Mouse (Mus musculus): ENCODE data around the gene Olfr1162. TPM values are rescaled to one million over a fixed set of nuclear protein-coding genes. Genes with fewer than 3 reads are reported as not detected.
"Not testable (repeated sequence)": the region's sequence is repeated elsewhere in the genome, so short reads cannot be mapped to it uniquely, and the experiment has no call there.

The Olfr1162 gene
- not detected in 2 replicates for polyA plus RNA-seq (2014; fragmentation: Nextera tagmentation; extraction: Ambion mirVana)

GRCm38 (mm10) chr2:88051029-88051428 is at the start of gene Olfr1162:
TSS of gene Olfr1162 (minus strand) at chr2:88051129.
- Histone ChIP-seq H3K4me3 (ENCODE audit: control insufficient read depth in 1 of 2, insufficient read depth in 1 of 2, low read depth in 1 of 2, low read length in 2 of 2) (no peak within 1 kb of the TSS), H3K36me3 (ENCODE audit: control insufficient read depth, insufficient read depth, low read length) (no peaks in the 10 kb centered on the region), H3K4me1 (ENCODE audit: control insufficient read depth in 2 of 2, insufficient read depth in 2 of 2, low read length in 2 of 2) (no peaks in the 10 kb centered on the region), H3K4me2 (ENCODE audit: low read length) (no peak within 1 kb of the TSS), H3K9me3 (ENCODE audit: control insufficient read depth, low read length) (no peaks in the 10 kb centered on the region), H3K9ac (ENCODE audit: low read length) (no peak within 1 kb of the TSS), H3K27me3 (ENCODE audit: control insufficient read depth, insufficient read depth, low read length) (no peaks in the 10 kb centered on the region), H3K27ac (replicated peaks in 1 of 2; ENCODE audit: control insufficient read depth in 1 of 2, insufficient read depth in 1 of 2, low read depth in 2 of 2, low read length in 2 of 2) (no peak within 1 kb of the TSS)
- ATAC-seq (ENCODE audit: insufficient number of reproducible peaks, insufficient read depth, low FRiP score, low read depth) = no peak
- 73% methylated on average over 1 of the region's 1 CpGs for WGBS

- H3K27ac ChIP-seq (replicated peaks in 1 of 2; ENCODE audit: control insufficient read depth in 1 of 2, insufficient read depth in 1 of 2, low read depth in 2 of 2, low read length in 2 of 2) = no peak within 1 kb of the TSS
- no peak within 1 kb of the TSS for H3K9ac ChIP-seq (ENCODE audit: low read length)
- H3K27me3 ChIP-seq (ENCODE audit: control insufficient read depth, insufficient read depth, low read length) = no peaks in the 10 kb centered on the region
- no peaks in the 10 kb centered on the region for H3K4me1 ChIP-seq (ENCODE audit: control insufficient read depth in 2 of 2, insufficient read depth in 2 of 2, low read length in 2 of 2)
- H3K36me3 ChIP-seq (ENCODE audit: control insufficient read depth, insufficient read depth, low read length) = no peaks in the 10 kb centered on the region
- H3K9me3 ChIP-seq (ENCODE audit: control insufficient read depth, low read length) = no peaks in the 10 kb centered on the region
- no peak within 1 kb of the TSS for H3K4me2 ChIP-seq (ENCODE audit: low read length)
- no peak for ATAC-seq (ENCODE audit: insufficient number of reproducible peaks, insufficient read depth, low FRiP score, low read depth)
- 65% methylated on average over 4 of the region's 4 CpGs for WGBS
- no peak within 1 kb of the TSS for H3K4me3 ChIP-seq (ENCODE audit: control insufficient read depth in 1 of 2, insufficient read depth in 1 of 2, low read depth in 1 of 2, low read length in 2 of 2)
Observed at GRCm38 (mm10) chr2:88093866-88094265, 42.9 kb upstream of the Olfr1162 start, which contains the start of gene Olfr1164. TSS of gene Olfr1164 (minus strand) at chr2:88093966.

GRCm38 (mm10) chr2:88071730-88072129 is 20.8 kb upstream of the Olfr1162 start, which contains the start of gene Olfr1163:
TSS of gene Olfr1163 (minus strand) at chr2:88071830.
- H3K27me3 ChIP-seq (ENCODE audit: control insufficient read depth, insufficient read depth, low read length) = no peaks in the 10 kb centered on the region
- H3K4me3 ChIP-seq (ENCODE audit: control insufficient read depth in 1 of 2, insufficient read depth in 1 of 2, low read depth in 1 of 2, low read length in 2 of 2) = no peak within 1 kb of the TSS
- H3K36me3 ChIP-seq (ENCODE audit: control insufficient read depth, insufficient read depth, low read length) = no peaks in the 10 kb centered on the region
- H3K4me1 ChIP-seq (ENCODE audit: control insufficient read depth in 2 of 2, insufficient read depth in 2 of 2, low read length in 2 of 2) = no peaks in the 10 kb centered on the region
- no peak for ATAC-seq (ENCODE audit: insufficient number of reproducible peaks, insufficient read depth, low FRiP score, low read depth)
- H3K4me2 ChIP-seq (ENCODE audit: low read length) = no peak within 1 kb of the TSS
- H3K27ac ChIP-seq (replicated peaks in 1 of 2; ENCODE audit: control insufficient read depth in 1 of 2, insufficient read depth in 1 of 2, low read depth in 2 of 2, low read length in 2 of 2) = no peak within 1 kb of the TSS
- no peaks in the 10 kb centered on the region for H3K9me3 ChIP-seq (ENCODE audit: control insufficient read depth, low read length)
- H3K9ac ChIP-seq (ENCODE audit: low read length) = no peak within 1 kb of the TSS

GRCm38 (mm10) chr2:88063587-88063986 is 12.7 kb upstream of the Olfr1162 start:
- Histone ChIP-seq H3K4me3 (ENCODE audit: control insufficient read depth in 1 of 2, insufficient read depth in 1 of 2, low read depth in 1 of 2, low read length in 2 of 2) (no peak overlapping the region), H3K4me2 (ENCODE audit: low read length) (no peak overlapping the region), H3K4me1 (ENCODE audit: control insufficient read depth in 2 of 2, insufficient read depth in 2 of 2, low read length in 2 of 2) (no peaks in the 10 kb centered on the region), H3K27ac (replicated peaks in 1 of 2; ENCODE audit: control insufficient read depth in 1 of 2, insufficient read depth in 1 of 2, low read depth in 2 of 2, low read length in 2 of 2) (no peak overlapping the region), H3K36me3 (ENCODE audit: control insufficient read depth, insufficient read depth, low read length) (no peaks in the 10 kb centered on the region), H3K9ac (ENCODE audit: low read length) (no peak overlapping the region), H3K9me3 (ENCODE audit: control insufficient read depth, low read length) (0 out of 2 replicates have a peak, but pooled peaks cover 2% of the 10 kb centered on the region), H3K27me3 (ENCODE audit: control insufficient read depth, insufficient read depth, low read length) (no peaks in the 10 kb centered on the region)
- WGBS = 77% methylated on average over 2 of the region's 2 CpGs
- no peak for ATAC-seq (ENCODE audit: insufficient number of reproducible peaks, insufficient read depth, low FRiP score, low read depth)

GRCm38 (mm10) chr2:88037599-88037998 is 13.3 kb downstream of the Olfr1162 start, which contains the start of gene Olfr73:
TSS of gene Olfr73 (minus strand) at chr2:88037699.
- no peak within 1 kb of the TSS for H3K9ac ChIP-seq (ENCODE audit: low read length)
- H3K4me3 ChIP-seq (ENCODE audit: control insufficient read depth in 1 of 2, insufficient read depth in 1 of 2, low read depth in 1 of 2, low read length in 2 of 2) = no peak within 1 kb of the TSS
- H3K4me2 ChIP-seq (ENCODE audit: low read length) = no peak within 1 kb of the TSS
- H3K27ac ChIP-seq (replicated peaks in 1 of 2; ENCODE audit: control insufficient read depth in 1 of 2, insufficient read depth in 1 of 2, low read depth in 2 of 2, low read length in 2 of 2) = no peak within 1 kb of the TSS
- no peaks in the 10 kb centered on the region for H3K9me3 ChIP-seq (ENCODE audit: control insufficient read depth, low read length)
- H3K27me3 ChIP-seq (ENCODE audit: control insufficient read depth, insufficient read depth, low read length) = no peaks in the 10 kb centered on the region
- H3K4me1 ChIP-seq (ENCODE audit: control insufficient read depth in 2 of 2, insufficient read depth in 2 of 2, low read length in 2 of 2) = no peaks in the 10 kb centered on the region
- no peak for ATAC-seq (ENCODE audit: insufficient number of reproducible peaks, insufficient read depth, low FRiP score, low read depth)
- H3K36me3 ChIP-seq (ENCODE audit: control insufficient read depth, insufficient read depth, low read length) = no peaks in the 10 kb centered on the region

- H3K36me3 ChIP-seq (ENCODE audit: control insufficient read depth, insufficient read depth, low read length); H3K4me1 ChIP-seq (ENCODE audit: control insufficient read depth in 2 of 2, insufficient read depth in 2 of 2, low read length in 2 of 2); H3K4me3 ChIP-seq (ENCODE audit: control insufficient read depth in 1 of 2, insufficient read depth in 1 of 2, low read depth in 1 of 2, low read length in 2 of 2); H3K27ac ChIP-seq (replicated peaks in 1 of 2; ENCODE audit: control insufficient read depth in 1 of 2, insufficient read depth in 1 of 2, low read depth in 2 of 2, low read length in 2 of 2); H3K4me2 ChIP-seq (ENCODE audit: low read length); ATAC-seq (ENCODE audit: insufficient number of reproducible peaks, insufficient read depth, low FRiP score, low read depth); H3K9ac ChIP-seq (ENCODE audit: low read length); H3K9me3 ChIP-seq (ENCODE audit: control insufficient read depth, low read length); H3K27me3 ChIP-seq (ENCODE audit: control insufficient read depth, insufficient read depth, low read length): not testable (repeated sequence)
- 67% methylated on average over 1 of the region's 1 CpGs for WGBS
Observed at GRCm38 (mm10) chr2:88022474-88022873, 28.5 kb downstream of the Olfr1162 start, which contains the start of gene Olfr1161. TSS of gene Olfr1161 (plus strand) at chr2:88022774.

GRCm38 (mm10) chr2:88007515-88008318 is 43.2 kb downstream of the Olfr1162 start, which contains the start of gene Olfr1160:
TSS of gene Olfr1160 (minus strand) at chr2:88008268.
- Histone ChIP-seq H3K9ac (ENCODE audit: low read length) (no peak within 1 kb of the TSS), H3K4me2 (ENCODE audit: low read length) (no peak within 1 kb of the TSS), H3K27ac (replicated peaks in 1 of 2; ENCODE audit: control insufficient read depth in 1 of 2, insufficient read depth in 1 of 2, low read depth in 2 of 2, low read length in 2 of 2) (no peak within 1 kb of the TSS), H3K4me1 (ENCODE audit: control insufficient read depth in 2 of 2, insufficient read depth in 2 of 2, low read length in 2 of 2) (no peaks in the 10 kb centered on the region), H3K36me3 (ENCODE audit: control insufficient read depth, insufficient read depth, low read length) (no peaks in the 10 kb centered on the region), H3K9me3 (ENCODE audit: control insufficient read depth, low read length) (no peaks in the 10 kb centered on the region), H3K27me3 (ENCODE audit: control insufficient read depth, insufficient read depth, low read length) (no peaks in the 10 kb centered on the region), H3K4me3 (ENCODE audit: control insufficient read depth in 1 of 2, insufficient read depth in 1 of 2, low read depth in 1 of 2, low read length in 2 of 2) (no peak within 1 kb of the TSS)
- no peak for ATAC-seq (ENCODE audit: insufficient number of reproducible peaks, insufficient read depth, low FRiP score, low read depth)
